Mouse (Mus musculus) gastrocnemius, postnatal 14 days (tissue): ENCODE results near the gene Lrrc75b. TPM values are rescaled to one million over a fixed set of nuclear protein-coding genes. Genes with fewer than 3 reads are reported as not detected.

Experiments used
- DNase-seq: peaks from one replicate; pipeline ENCODE4 v3.0.0; 2021; ENCODE audit warnings: mixed read lengths
- intact Hi-C: fragments of 180-260 bp; cut with DNase I; formaldehyde crosslinking; loops from one replicate; pipeline ENCODE4 v1.15.1; 2025; ENCODE audit warnings: low total_unique reads
- long read RNA-seq, 2 experiments: library from polyadenylated mRNA; stranded (forward); transcript quantifications; one replicate each; pipeline ENCODE4 v2.0.0; 2021
- total RNA-seq, 2 experiments: library from RNA; stranded (reverse); gene quantifications; 2 replicates each; pipeline ENCODE4 v1.2.3; 2021

Lrrc75b gene
- total RNA-seq: under 1 TPM; 0.53 to 0.90 TPM
- long read RNA-seq, experiment 1: 0 reads
- long read RNA-seq, experiment 2: 0 reads

GRCm38 (mm10) chr10:75559676-75560548 lies at the start of gene Lrrc75b:
Gene Lrrc75b (minus strand): TSS chr10:75560330.
- intact Hi-C loops: no loop called here
- DNase-seq: peak; percentile 52

DNA sequence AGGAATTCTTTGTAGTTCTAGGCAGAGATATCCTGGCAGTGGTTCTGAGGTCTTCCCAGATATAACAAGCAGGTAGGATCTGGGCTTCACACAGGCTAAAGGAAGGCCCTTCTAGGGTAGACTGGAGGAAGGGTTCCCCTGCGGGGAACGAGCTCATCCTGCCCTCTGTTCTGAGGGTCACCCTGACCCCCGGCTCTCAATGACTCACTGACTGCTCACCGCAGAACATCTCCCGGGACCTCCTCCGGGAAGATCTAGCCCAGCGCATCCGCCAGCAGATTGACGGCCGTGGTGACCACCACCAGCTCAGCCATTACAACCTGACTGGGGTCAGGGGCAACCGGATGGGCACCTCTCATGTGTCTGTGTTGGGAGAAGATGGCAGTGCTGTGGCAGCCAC lies 48.8 kb upstream of the Lrrc75b start:
- intact Hi-C loops: no loop called here
- no peak for DNase-seq

DNA sequence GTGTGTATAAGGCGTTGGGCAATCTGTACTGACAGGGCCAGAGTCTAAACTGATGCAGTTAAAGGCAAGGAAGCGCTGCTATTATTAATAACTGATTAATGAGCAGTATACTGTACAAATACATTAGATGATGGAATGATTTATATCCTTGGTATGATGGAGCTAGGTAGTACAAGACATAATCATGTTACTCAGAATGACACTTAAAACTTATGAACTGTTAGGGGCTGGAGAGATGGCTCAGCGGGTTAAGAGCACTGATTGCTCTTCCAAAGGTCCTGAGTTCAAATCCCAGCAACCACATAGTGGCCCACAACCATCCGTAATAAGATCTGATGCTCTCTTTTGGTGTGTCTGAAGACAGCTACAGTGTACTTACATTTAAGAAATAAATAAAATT lies 47.1 kb upstream of the Lrrc75b start:
- DNase-seq: no peak
- intact Hi-C loops: no loop called here

DNA sequence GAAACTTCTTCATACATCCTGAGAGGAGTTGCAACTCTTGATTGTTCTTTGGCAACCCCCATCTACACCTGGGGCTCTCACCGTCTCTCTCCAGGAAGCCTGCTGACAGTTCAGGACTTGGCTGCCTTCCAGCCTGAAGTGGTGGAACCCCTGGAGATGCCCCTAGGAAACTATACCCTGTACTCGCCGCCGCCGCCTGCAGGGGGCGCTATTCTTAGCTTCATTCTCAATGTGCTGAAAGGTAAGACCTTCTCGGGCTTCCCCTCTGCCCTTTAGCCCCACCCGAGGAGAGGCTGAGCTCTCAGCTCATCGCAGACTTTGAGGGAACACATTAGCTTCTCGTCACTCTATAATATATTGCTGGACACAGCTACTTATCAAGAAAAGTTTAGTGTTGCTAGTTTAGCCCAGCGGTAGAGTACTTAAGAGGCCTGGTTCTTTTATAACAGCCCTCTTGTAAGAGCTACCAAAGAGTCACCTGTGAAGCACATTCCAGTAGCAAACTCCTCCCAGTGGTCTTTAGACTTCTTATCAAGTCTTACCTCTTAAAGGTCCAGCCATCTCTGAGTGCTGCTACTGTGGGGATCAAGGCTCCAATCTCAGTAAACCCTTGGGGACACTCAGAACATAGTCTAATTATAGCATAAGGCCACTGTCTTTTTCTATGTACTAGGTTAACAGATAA lies 45.2 kb upstream of the Lrrc75b start:
- no peak for DNase-seq
- intact Hi-C loops: no loop called here

- intact Hi-C loops: no loop called here
- no peak for DNase-seq
These were observed 40.1 kb upstream of the Lrrc75b start for GRCm38 (mm10) chr10:75600189-75600730.

- DNase-seq: peak; percentile 80
- intact Hi-C loops: no loop called here
These were observed 35.9 kb upstream of the Lrrc75b start for GRCm38 (mm10) chr10:75595981-75596380.

GRCm38 (mm10) chr10:75592585-75592984 lies 32.5 kb upstream of the Lrrc75b start:
- intact Hi-C loops: loop anchor here (1.0 kb wide), 1 partner anchor 20 kb away; no protein-coding TSS in a partner anchor
- no peak for DNase-seq

- intact Hi-C loops: no loop called here
- DNase-seq: no peak
These were observed 31.2 kb upstream of the Lrrc75b start for GRCm38 (mm10) chr10:75591211-75591894.

GRCm38 (mm10) chr10:75589651-75590050 lies 29.5 kb upstream of the Lrrc75b start:
- DNase-seq: peak; percentile 34
- intact Hi-C loops: loop anchor here (10.0 kb wide), 2 partner anchors 105 to 245 kb away; partner anchors contain the start of gene Gstt2

GRCm38 (mm10) chr10:75589129-75589528 lies 29.0 kb upstream of the Lrrc75b start, which contains the start of gene Ggt5:
Gene Ggt5 (plus strand): TSS chr10:75589340.
- intact Hi-C loops: loop anchor here (10.0 kb wide), 2 partner anchors 106 to 246 kb away; partner anchors contain the start of gene Gstt2
- DNase-seq: peak; percentile 78

DNA sequence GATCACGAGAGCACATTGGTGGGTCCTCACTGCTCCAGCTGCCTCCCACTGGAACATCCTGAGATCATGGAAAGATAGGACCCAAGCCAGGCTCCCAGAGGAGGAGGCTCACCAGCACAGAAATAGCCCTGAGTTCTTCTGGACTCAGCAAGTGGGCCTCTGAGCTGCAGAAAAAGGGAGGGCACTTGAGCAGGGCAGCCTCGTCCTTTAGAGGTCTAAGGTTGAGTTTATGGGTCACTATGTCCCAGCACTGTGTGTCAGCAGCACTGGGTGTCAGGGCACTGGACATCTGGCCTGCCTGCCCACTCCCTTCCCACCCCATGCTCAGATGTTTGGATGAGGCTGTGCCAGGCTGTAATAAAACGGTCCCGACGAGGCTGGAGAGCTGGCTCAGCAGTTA lies 28.2 kb upstream of the Lrrc75b start:
- intact Hi-C loops: loop anchor here (10.0 kb wide), 2 partner anchors 106 to 246 kb away; partner anchors contain the start of gene Gstt2
- peak; percentile 41 for DNase-seq

DNA sequence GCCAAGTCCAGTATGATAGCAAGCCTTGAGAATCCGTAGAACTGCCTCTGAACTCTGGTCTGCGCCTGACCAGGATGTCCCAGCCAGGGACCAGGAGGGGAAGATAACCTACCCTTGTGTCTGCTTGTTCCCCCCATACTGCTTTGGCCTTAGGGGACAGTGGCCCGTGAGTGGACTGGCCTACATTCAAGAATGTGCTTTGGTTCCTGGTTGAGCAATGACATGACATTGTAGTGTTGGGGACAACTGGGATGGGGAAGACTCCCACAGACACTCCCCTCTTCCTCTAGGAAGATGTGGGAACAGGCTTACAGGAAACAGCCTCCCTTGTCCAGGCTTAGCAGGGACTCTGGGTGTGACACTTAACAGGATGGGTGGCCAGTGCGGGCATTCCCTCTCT lies 27.7 kb upstream of the Lrrc75b start:
- intact Hi-C loops: loop anchor here (2.0 to 10.0 kb wide), 3 partner anchors 47 to 247 kb away; partner anchors contain the start of gene Gstt2
- DNase-seq: no peak

- intact Hi-C loops: loop anchor here (2.0 to 10.0 kb wide), 3 partner anchors 48 to 248 kb away; partner anchors contain the start of gene Gstt2
- DNase-seq: no peak
These were observed 26.4 kb upstream of the Lrrc75b start for GRCm38 (mm10) chr10:75586553-75586879.

DNA sequence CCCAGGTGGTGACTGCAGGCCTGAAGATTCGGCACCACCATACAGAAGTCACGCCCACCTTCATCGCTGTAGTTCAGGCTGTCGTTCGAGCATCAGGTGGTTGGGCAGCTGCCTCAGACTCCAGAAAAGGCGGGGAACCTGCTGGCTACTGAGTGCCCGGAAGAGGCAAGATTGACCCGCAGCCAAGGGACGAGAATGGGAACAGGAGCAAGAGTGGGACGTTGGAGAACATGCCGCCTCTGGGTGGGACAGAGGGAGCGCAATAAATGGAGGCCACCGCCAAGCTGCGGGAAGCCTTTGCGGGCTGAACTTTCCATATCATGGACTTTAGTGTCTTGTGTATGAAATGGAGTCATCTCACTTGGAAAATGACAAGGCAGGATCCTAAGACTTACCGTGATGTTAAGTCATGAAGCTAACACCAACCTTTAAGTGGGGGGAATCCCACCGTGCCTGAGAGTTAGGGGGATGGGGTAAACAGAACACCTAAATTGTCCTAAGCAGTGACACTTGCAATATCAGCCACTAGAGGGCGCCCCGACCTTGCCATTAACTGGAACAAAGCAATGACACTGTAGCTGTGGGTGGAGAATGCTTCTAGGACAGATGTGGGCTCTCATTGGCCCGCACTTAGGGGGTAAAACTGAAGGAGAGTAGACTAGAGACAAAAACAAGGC lies 25.9 kb upstream of the Lrrc75b start:
- intact Hi-C loops: loop anchor here (2.0 to 10.0 kb wide), 3 partner anchors 49 to 249 kb away; partner anchors contain the start of gene Gstt2
- DNase-seq: peak; percentile 86

- DNase-seq: no peak
- intact Hi-C loops: no loop called here
These were observed 19.0 kb upstream of the Lrrc75b start for GRCm38 (mm10) chr10:75579129-75579528.

- DNase-seq: no peak
- intact Hi-C loops: no loop called here
These were observed 13.8 kb upstream of the Lrrc75b start for GRCm38 (mm10) chr10:75573965-75574364.

DNA sequence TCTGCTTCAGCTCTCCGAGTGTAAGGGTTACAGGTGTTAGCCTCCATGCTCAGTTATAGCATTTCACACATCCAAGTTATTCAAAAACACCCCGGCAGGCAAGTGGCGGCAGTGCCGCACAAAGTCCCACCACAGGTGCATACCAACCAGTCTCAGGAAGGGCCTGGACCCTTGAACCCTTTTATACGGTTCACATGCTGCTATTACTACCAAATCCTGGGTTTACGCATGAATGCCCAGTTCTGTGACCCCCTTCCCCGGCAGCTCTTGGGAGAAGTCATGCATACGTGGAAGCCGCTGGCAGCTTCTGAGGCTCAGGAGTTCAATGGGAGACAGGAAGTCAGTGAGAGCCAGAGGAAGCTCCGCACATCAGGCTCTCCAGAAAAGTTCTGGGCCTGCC lies 13.1 kb upstream of the Lrrc75b start:
- intact Hi-C loops: no loop called here
- DNase-seq: no peak

- intact Hi-C loops: no loop called here
- DNase-seq: no peak
These were observed 11.8 kb upstream of the Lrrc75b start for GRCm38 (mm10) chr10:75571937-75572336.
